Mouse (Mus musculus): Measurements from ENCODE around the gene Ifitm10.
"Not testable (repeated sequence)": the region's sequence is repeated elsewhere in the genome, so short reads cannot be mapped to it uniquely, and the experiment has no call there.

The Ifitm10 gene

GRCm38 (mm10) chr7:142320906-142321305, 52.6 kb downstream of the Ifitm10 start:
- no peak for DNase-seq

GRCm38 (mm10) chr7:142319124-142319523, 54.4 kb downstream of the Ifitm10 start:
- DNase-seq: no peak

- no peak for DNase-seq
Observed at GRCm38 (mm10) chr7:142317216-142317615, 56.3 kb downstream of the Ifitm10 start.

DNA sequence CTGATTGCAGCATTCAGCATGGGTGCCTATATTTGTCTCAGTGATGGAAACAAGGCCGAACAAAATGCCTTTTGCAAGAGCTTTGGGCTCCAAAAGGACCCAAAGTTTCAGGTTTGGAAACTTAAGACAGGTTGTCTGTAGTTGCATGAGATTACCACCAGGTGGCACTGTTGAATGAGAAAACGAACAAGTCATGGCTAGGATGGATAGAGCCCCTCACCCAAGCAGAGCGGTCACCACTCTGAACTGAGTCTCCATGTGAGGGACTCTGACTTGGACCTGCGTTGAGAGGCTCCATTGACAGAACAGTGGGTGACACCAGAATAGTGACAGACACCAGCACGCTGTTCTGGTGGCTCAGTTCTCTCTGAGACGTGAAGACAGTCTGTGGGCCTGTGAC, 57.0 kb downstream of the Ifitm10 start:
- peak; percentile 64 for DNase-seq

- DNase-seq: no peak
Observed at GRCm38 (mm10) chr7:142314600-142315285, 58.8 kb downstream of the Ifitm10 start.

GRCm38 (mm10) chr7:142303929-142304328, 69.6 kb downstream of the Ifitm10 start:
- not testable (repeated sequence) for DNase-seq

DNA sequence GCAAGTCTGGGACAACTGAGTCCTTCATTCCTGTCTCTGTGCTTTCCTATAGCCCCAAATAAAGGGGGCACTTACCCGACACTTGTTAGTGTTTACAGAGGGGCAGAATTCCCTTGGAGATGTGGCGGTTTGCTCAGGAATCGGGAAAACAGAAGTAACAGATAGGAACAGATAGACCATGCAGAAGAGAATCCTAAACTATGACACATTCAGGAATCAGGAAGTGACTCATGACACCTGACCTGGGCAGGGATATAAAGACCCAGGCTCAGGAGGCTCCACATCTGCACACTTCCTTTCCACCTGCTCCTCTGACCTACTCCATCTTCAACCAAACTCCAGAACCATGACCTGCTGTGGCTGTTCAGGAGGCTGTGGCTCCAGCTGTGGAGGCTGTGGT, 70.3 kb downstream of the Ifitm10 start, which contains the start of gene Krtap5-4:
Gene Krtap5-4, plus strand, starts transcription at position 301 of the 400 bp plus-strand sequence.
- no peak for DNase-seq

DNA sequence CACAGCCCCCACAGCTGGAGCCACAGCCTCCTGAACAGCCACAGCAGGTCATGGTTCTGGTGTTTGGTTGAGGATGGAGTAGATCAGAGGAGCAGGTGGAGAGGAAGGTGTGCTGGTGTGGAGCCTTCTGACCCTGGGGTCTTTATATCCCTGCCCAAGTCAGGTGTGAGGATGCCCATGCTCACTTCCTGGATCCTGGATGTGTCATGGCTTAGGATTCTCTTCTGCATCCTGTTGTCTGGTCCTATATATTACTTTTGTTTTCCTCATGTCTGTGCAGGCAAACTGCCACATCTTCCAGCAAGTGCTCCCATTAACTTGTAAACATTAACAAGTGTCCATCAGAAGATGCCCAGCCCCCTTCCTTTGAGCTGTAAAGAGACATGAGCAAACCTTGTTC, 76.5 kb downstream of the Ifitm10 start, which contains the start of gene Krtap5-1:
Gene Krtap5-1, minus strand, starts transcription at position 101 of the 400 bp plus-strand sequence.
- not testable (repeated sequence) for DNase-seq

GRCm38 (mm10) chr7:142296108-142296507, 77.4 kb downstream of the Ifitm10 start:
- DNase-seq: not testable (repeated sequence)

DNA sequence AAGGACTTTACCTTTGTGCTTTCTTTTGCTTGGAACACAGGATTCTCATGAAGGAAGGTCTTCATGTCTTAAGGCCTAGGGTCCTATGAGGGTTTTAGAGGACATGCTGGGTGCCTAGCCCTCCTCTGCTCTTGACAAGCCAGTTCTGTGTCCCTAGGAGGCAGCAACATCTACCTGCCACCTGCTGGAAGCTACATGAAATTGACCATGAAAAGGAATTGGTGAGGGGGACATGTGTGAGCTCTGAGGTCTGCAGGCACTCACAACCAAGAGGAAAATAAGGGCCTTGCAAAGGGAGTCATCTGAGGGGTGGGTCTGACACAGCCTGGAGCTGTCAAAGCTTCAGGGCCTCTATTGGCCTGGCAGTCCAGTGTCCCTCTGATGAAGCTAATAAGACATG, 78.1 kb downstream of the Ifitm10 start:
- no peak for DNase-seq

DNA sequence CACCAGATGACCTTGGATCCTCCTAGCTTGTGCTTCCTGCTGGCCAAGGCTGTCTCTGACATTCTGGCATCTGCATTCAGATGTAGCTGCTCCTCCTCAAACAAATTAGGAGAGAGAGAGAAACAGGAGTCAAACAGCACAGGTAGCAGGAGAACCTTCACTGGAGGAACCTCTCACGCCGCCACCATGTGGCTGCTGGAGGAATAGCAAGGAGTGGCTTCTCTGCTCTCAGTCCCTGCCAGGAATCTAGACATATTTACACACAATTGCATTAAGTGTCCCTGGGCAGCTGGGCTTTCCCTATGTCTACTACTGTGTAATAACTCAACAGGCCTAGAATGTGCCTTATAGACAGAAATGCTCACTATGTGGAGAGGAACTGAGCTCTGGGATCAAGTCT, 79.7 kb downstream of the Ifitm10 start:
- peak; percentile 35 for DNase-seq

GRCm38 (mm10) chr7:142285910-142286612, 87.5 kb downstream of the Ifitm10 start:
- DNase-seq: not testable (repeated sequence)

- no peak for DNase-seq
Observed at GRCm38 (mm10) chr7:142285130-142285835, 88.3 kb downstream of the Ifitm10 start.

DNA sequence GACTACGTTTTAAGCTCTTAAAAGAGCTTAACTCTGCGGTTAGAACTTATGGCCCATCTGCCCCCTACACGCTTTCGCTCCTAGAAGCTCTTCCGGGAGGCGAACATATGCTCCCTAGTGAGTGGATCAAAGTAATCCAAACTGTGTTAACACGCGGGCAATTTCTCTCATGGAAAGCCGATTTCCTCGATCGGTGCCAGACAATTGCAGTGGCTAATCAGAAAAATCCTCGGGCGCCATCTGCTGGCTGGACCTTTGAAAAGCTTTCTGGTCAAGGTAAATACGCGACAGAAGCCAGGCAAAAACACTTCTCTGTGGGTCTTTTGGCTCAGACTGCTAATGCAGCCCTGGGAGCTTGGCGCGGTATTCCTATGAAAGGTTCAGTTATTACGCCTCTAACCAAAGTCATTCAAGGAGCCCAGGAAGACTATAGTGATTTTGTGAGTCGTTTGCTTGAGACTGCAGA, 88.9 kb downstream of the Ifitm10 start:
- DNase-seq: peak; percentile 89

- DNase-seq: peak; percentile 70
Observed at GRCm38 (mm10) chr7:142284023-142284591, 89.4 kb downstream of the Ifitm10 start.

DNA sequence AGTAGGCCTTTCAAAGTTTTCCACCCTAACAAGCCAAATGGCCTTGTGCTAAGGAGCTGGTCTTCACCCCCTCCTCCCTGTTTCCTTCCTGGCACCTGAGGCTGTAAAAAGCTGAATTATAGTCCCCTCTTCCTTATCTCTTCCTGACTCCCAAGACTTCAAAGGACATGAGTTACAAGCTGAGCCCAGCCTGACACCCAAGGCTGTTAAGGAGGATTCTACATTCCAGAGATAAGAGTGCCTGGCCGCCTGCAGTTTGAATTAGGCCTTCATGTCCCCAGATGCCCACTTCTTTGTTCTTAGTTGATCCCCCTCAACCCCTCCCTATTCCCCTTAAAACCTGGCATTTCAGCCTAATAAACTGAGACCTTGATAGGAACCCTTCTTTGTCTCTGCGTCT, 90.7 kb downstream of the Ifitm10 start:
- DNase-seq: not testable (repeated sequence)

DNA sequence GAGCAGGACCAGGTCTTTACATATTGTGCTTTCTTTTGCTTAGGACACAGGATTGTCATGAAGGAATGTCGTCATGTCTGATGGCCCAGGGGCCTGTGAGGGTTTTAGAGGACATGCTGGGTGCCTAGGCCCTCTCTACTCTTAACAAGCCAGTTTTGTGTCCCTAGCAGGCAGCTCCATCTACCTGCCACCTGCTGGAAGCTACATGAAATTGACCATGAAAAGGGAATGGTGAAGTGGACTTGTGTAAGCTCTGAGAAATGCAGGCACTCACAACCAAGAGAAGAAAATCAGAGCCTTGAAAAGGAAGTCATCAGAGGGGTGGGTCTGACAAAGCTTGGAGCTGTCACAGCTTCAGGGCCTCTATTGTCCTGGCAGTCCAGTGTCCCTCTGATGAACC, 94.3 kb downstream of the Ifitm10 start:
- DNase-seq: not testable (repeated sequence)

DNA sequence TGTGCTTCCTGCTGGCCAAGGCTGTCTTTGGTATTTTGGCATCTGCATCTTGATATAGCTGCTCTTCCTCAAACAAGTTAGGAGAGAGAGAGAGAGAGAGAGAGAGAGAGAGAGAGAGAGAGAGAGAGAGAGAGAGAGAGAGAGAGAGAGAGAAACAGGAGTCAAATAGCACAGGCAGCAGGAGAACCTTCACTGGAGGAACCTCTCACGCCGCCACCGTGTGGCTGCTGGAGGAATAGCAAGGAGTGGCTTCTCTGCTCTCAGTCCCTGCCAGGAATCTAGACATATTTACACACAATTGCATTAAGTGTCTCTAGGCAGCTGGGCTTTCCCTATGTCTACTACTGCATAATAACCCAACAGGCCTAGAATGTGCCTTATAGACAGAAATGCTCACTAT, 95.4 kb downstream of the Ifitm10 start:
- DNase-seq: peak; percentile 61

Data from thymus, postnatal 14 days (tissue).